Mouse (Mus musculus): ENCODE data around the gene Farp1.

Farp1 gene

GRCm38 (mm10) chr14:121219226-121220039, 184.4 kb downstream of the Farp1 start:
- DNase-seq (ENCODE audit: low read depth, low spot score), result no peak

- DNase-seq (ENCODE audit: low read depth, low spot score), result no peak
Observed at GRCm38 (mm10) chr14:121220040-121220322, 185.0 kb downstream of the Farp1 start.

GRCm38 (mm10) chr14:121220723-121221122, 185.7 kb downstream of the Farp1 start:
- no peak for DNase-seq (ENCODE audit: low read depth, low spot score)

- DNase-seq (ENCODE audit: low read depth, low spot score), result no peak
Observed at GRCm38 (mm10) chr14:121225804-121226203, 190.8 kb downstream of the Farp1 start.

GRCm38 (mm10) chr14:121229036-121229773, 194.2 kb downstream of the Farp1 start:
- DNase-seq (ENCODE audit: low read depth, low spot score), result no peak

- no peak for DNase-seq (ENCODE audit: low read depth, low spot score)
Observed at GRCm38 (mm10) chr14:121231232-121231631, 196.2 kb downstream of the Farp1 start.

GRCm38 (mm10) chr14:121234741-121235307, 199.8 kb downstream of the Farp1 start:
- no peak for DNase-seq (ENCODE audit: low read depth, low spot score)

GRCm38 (mm10) chr14:121236736-121237135, 201.7 kb downstream of the Farp1 start:
- no peak for DNase-seq (ENCODE audit: low read depth, low spot score)

- DNase-seq (ENCODE audit: low read depth, low spot score), result no peak
Observed at GRCm38 (mm10) chr14:121238727-121239126, 203.7 kb downstream of the Farp1 start.

- DNase-seq (ENCODE audit: low read depth, low spot score), result no peak
Observed at GRCm38 (mm10) chr14:121239386-121239785, 204.4 kb downstream of the Farp1 start.

GRCm38 (mm10) chr14:121244104-121244503, 209.1 kb downstream of the Farp1 start:
- DNase-seq (ENCODE audit: low read depth, low spot score), result no peak

GRCm38 (mm10) chr14:121246048-121246731, 211.2 kb downstream of the Farp1 start:
- no peak for DNase-seq (ENCODE audit: low read depth, low spot score)

- peak; percentile 19 for DNase-seq (ENCODE audit: low read depth, low spot score)
Observed at GRCm38 (mm10) chr14:121247287-121247686, 212.3 kb downstream of the Farp1 start.

- DNase-seq (ENCODE audit: low read depth, low spot score), result no peak
Observed at GRCm38 (mm10) chr14:121248346-121248745, 213.3 kb downstream of the Farp1 start.

GRCm38 (mm10) chr14:121251099-121251498, 216.1 kb downstream of the Farp1 start:
- no peak for DNase-seq (ENCODE audit: low read depth, low spot score)

- no peak for DNase-seq (ENCODE audit: low read depth, low spot score)
Observed at GRCm38 (mm10) chr14:121251708-121252107, 216.7 kb downstream of the Farp1 start.

- DNase-seq (ENCODE audit: low read depth, low spot score), result no peak
Observed at GRCm38 (mm10) chr14:121252542-121252941, 217.5 kb downstream of the Farp1 start.

GRCm38 (mm10) chr14:121254869-121255268, 219.9 kb downstream of the Farp1 start:
- DNase-seq (ENCODE audit: low read depth, low spot score), result no peak

GRCm38 (mm10) chr14:121255469-121255868, 220.5 kb downstream of the Farp1 start:
- DNase-seq (ENCODE audit: low read depth, low spot score), result no peak

- no peak for DNase-seq (ENCODE audit: low read depth, low spot score)
Observed at GRCm38 (mm10) chr14:121256896-121257295, 221.9 kb downstream of the Farp1 start.

- no peak for DNase-seq (ENCODE audit: low read depth, low spot score)
Observed at GRCm38 (mm10) chr14:121259332-121259731, 224.3 kb downstream of the Farp1 start.

GRCm38 (mm10) chr14:121259789-121260188, 224.8 kb downstream of the Farp1 start:
- DNase-seq (ENCODE audit: low read depth, low spot score), result peak; percentile 32
